Mouse (Mus musculus) bone marrow macrophage, adult 2 months (primary cell): Measurements from ENCODE around the gene Spaca4.

ENCODE experiments used
- CTCF ChIP-seq: IDR thresholded peaks from 2 replicates; pipeline ENCODE4 v1.5.1; 2012; ENCODE audit warnings: low read depth, mild to moderate bottlenecking, low read length, moderate library complexity
- POLR2A ChIP-seq: IDR thresholded peaks from 2 replicates; pipeline ENCODE4 v1.6.1; 2012; ENCODE audit warnings: mild to moderate bottlenecking, low read depth, low read length, borderline replicate concordance

GRCm38 (mm10) chr7:45716952-45717917, 8.4 kb downstream of the Spaca4 start:
- TF ChIP-seq CTCF (no peak), POLR2A (no peak)
